Comparison of ENCODE assay signal across 8 mouse cellular contexts in genomic region chr2:83940931-83941361, GRCm38 (mm10). TPM values are rescaled to one million over a fixed set of nuclear protein-coding genes. Genes with fewer than 3 reads are reported as not detected.
DNase-seq lines count a peak whose midpoint lies in the region; ATAC-seq lines count a peak whose summit lies in the region.

TSS of gene Zswim2 (minus strand) at chr2:83941228.

- H3K4me2 ChIP-seq in forebrain, embryonic 13.5 days: peak within 1 kb of the TSS; percentile 68
- peak within 1 kb of the TSS; percentile 53 for H3K4me2 ChIP-seq in hindbrain, embryonic 12.5 days (replicated peaks)

- peak; percentile 83 for ATAC-seq in cerebellum, adult (ENCODE audit: insufficient number of reproducible peaks, low FRiP score, low TSS enrichment)
- peak; percentile 98 for ATAC-seq in forebrain, embryonic 13.5 days
- peak; percentile 99 for ATAC-seq in hindbrain, embryonic 12.5 days (ENCODE audit: low FRiP score)

- under 1% methylated on average over 20 of the region's 20 CpGs for WGBS in forebrain, embryonic 13.5 days
- under 1% methylated on average over 20 of the region's 20 CpGs for WGBS in hindbrain, embryonic 12.5 days

- H3K27me3 ChIP-seq in forebrain, embryonic 13.5 days: no peaks in the 10 kb centered on the region
- H3K27me3 ChIP-seq in hindbrain, embryonic 12.5 days: no peaks in the 10 kb centered on the region

- peaks cover 4% of the 10 kb centered on the region; the same call in 1 of the 2 replicates for H3K4me1 ChIP-seq in forebrain, embryonic 13.5 days
- peaks cover 8% of the 10 kb centered on the region; the same call in 1 of the 2 replicates for H3K4me1 ChIP-seq in hindbrain, embryonic 12.5 days

- H3K4me3 ChIP-seq in forebrain, embryonic 13.5 days: peak within 1 kb of the TSS; percentile 40
- H3K4me3 ChIP-seq in hindbrain, embryonic 12.5 days: peak within 1 kb of the TSS; percentile 26

- H3K9me3 ChIP-seq in forebrain, embryonic 13.5 days (replicated peaks): no peaks in the 10 kb centered on the region
- no peaks in the 10 kb centered on the region; the same call in 1 of the 2 replicates for H3K9me3 ChIP-seq in hindbrain, embryonic 12.5 days (replicated peaks)

- H3K9ac ChIP-seq in forebrain, embryonic 13.5 days: peak within 1 kb of the TSS; percentile 40
- 0 out of 2 replicates have a peak within 1 kb of the TSS, but pooled peaks have one; percentile 1 for H3K9ac ChIP-seq in hindbrain, embryonic 12.5 days

- H3K36me3 ChIP-seq in forebrain, embryonic 13.5 days (ENCODE audit: poor library complexity, severe bottlenecking): no peaks in the 10 kb centered on the region
- H3K36me3 ChIP-seq in hindbrain, embryonic 12.5 days: no peaks in the 10 kb centered on the region

- peak; percentile 64 for DNase-seq in MN1 (ENCODE audit: low spot score)
- peak; percentile 88 for DNase-seq in layer of hippocampus, adult 9-11 months
- peak; percentile 12 for DNase-seq in lung, postnatal 36 days
- DNase-seq in retina, embryonic 14.5 days (ENCODE audit: low spot score): peak; percentile 91
- no peak for DNase-seq in urinary bladder, postnatal 36 days (ENCODE audit: low spot score in 2 of 2)

- no peak within 1 kb of the TSS for H3K27ac ChIP-seq in forebrain, embryonic 13.5 days
- peak within 1 kb of the TSS; percentile 35; the same call in 1 of the 2 replicates for H3K27ac ChIP-seq in hindbrain, embryonic 12.5 days

RNA-seq across cellular contexts. Expression of gene Zswim2, which starts in this region (rescaled TPM):
- polyA plus RNA-seq in forebrain, embryonic 13.5 days (2015; fragmentation: Nextera tagmentation; extraction: Ambion mirVana): not detected in 2 replicates
- polyA plus RNA-seq in hindbrain, embryonic 12.5 days (2016; fragmentation: Nextera tagmentation; extraction: Ambion mirVana): not detected in 2 replicates

Comparison
In these comparisons a context has a peak if more than half of its experiments do, and no peak if none do; other contexts are left out.
1. Peak in ATAC-seq, H3K4me3 ChIP-seq, H3K9ac ChIP-seq and H3K4me2 ChIP-seq in forebrain, embryonic 13.5 days; RNA of the gene not detected or under 1 TPM.
2. Peak in ATAC-seq, H3K4me3 ChIP-seq, H3K27ac ChIP-seq, H3K9ac ChIP-seq and H3K4me2 ChIP-seq in hindbrain, embryonic 12.5 days; RNA of the gene not detected or under 1 TPM.
3. DNase-seq: peak in MN1 (single experiment), layer of hippocampus, adult 9-11 months (single experiment), lung, postnatal 36 days (single experiment) and retina, embryonic 14.5 days (single experiment); none in urinary bladder, postnatal 36 days (0 of 2).
4. Peak in every context shown above with its lines, with median percentiles within 50 percentile points of each other: ATAC-seq.